Mouse (Mus musculus): ENCODE measurements around the gene Prmt9. TPM values are rescaled to one million over a fixed set of nuclear protein-coding genes. Genes with fewer than 3 reads are reported as not detected.

Prmt9 gene
- polyA plus RNA-seq, 1 experiment from 2014 or later, result 21.7 TPM

Other genes starting within 250 kb of the Prmt9 start
- gene Arhgap10, start 31.4 kb upstream of the Prmt9 start, polyA plus RNA-seq (2014; fragmentation: Nextera tagmentation; extraction: Ambion mirVana), result 34.6 and 38.2 TPM in 2 replicates
- gene Tmem184c, start 61.3 kb downstream of the Prmt9 start, polyA plus RNA-seq (2014; fragmentation: Nextera tagmentation; extraction: Ambion mirVana), result 35.7 and 42.0 TPM in 2 replicates
- 41.5 and 42.1 TPM in 2 replicates for gene Ednra, start 175.1 kb downstream of the Prmt9 start, polyA plus RNA-seq (2014; fragmentation: Nextera tagmentation; extraction: Ambion mirVana)